Mouse (Mus musculus) lung, embryonic 16.5 days (tissue): ENCODE results near the gene Cdc42ep4. TPM values are rescaled to one million over a fixed set of nuclear protein-coding genes. Genes with fewer than 3 reads are reported as not detected.

ENCODE experiments used
- ATAC-seq: fragments of 200-750 bp; cut with Nextera tagmentation; 2 replicates; pipeline ENCODE4 v1.8.0; 2017; ENCODE audit warnings: low read depth, mild to moderate bottlenecking, moderate library complexity
- H3K27ac ChIP-seq: fragments of 300-500 bp; sonication (generic); 2 replicates; pipeline ENCODE4 v1.5.1; 2014; ENCODE audit warnings: mild to moderate bottlenecking, control low read depth, low read length
- H3K27me3 ChIP-seq: fragments of 300-500 bp; sonication (generic); 2 replicates; pipeline ENCODE4 v1.6.1; 2014; ENCODE audit warnings: low read depth, low read length, mixed read lengths; ENCODE audit not compliant: control insufficient read depth, insufficient read depth
- H3K36me3 ChIP-seq: fragments of 300-500 bp; sonication (generic); 2 replicates; pipeline ENCODE4 v1.6.1; 2014; ENCODE audit warnings: low read length; ENCODE audit not compliant: control insufficient read depth, insufficient read depth
- H3K4me1 ChIP-seq: fragments of 300-500 bp; sonication (generic); replicated peaks from 2 replicates; pipeline ENCODE4 v1.6.1; 2014; ENCODE audit warnings: low read length, mixed read lengths; ENCODE audit not compliant: control insufficient read depth, insufficient read depth
- H3K4me2 ChIP-seq: fragments of 300-500 bp; sonication (generic); 2 replicates; pipeline ENCODE4 v1.6.1; 2014; ENCODE audit warnings: low read depth, low read length, control low read depth
- H3K4me3 ChIP-seq: fragments of 300-500 bp; sonication (generic); 2 replicates; pipeline ENCODE4 v1.5.1; 2014; ENCODE audit warnings: mild to moderate bottlenecking, low read length, control low read depth
- H3K9ac ChIP-seq: fragments of 300-500 bp; sonication (generic); 2 replicates; pipeline ENCODE4 v1.6.1; 2014; ENCODE audit warnings: low read length, control low read depth
- H3K9me3 ChIP-seq: fragments of 300-500 bp; sonication (generic); 2 replicates; pipeline ENCODE4 v1.6.1; 2016; ENCODE audit warnings: low read length; ENCODE audit not compliant: control insufficient read depth
- WGBS: fragments of 180-500 bp; shearing (Covaris S2); extraction: QIAGEN DNeasy Blood & Tissue Kit; methylation state at CpG from one replicate; pipeline ENCODE4 v1.1.7; 2014; 5-methylcytosine and 5-hydroxymethylcytosine counted together
- polyA plus RNA-seq: library from polyadenylated mRNA; unstranded; fragments of >200 nt; fragmentation: Nextera tagmentation; extraction: Ambion mirVana; gene quantifications from 2 replicates; pipeline ENCODE4 v1.2.1, GENCODE M21; 2015

Cdc42ep4 gene
- polyA plus RNA-seq, 1 experiment from 2014 or later, result 129 TPM

GRCm38 (mm10) chr11:113754845-113755244 is 3.2 kb upstream of the Cdc42ep4 start:
- Histone ChIP-seq H3K4me2 (no peak overlapping the region), H3K4me1 (peaks cover 6% of the 10 kb centered on the region), H3K36me3 (no peaks in the 10 kb centered on the region), H3K4me3 (no peak overlapping the region), H3K9ac (no peak overlapping the region), H3K9me3 (no peaks in the 10 kb centered on the region), H3K27me3 (no peaks in the 10 kb centered on the region), H3K27ac (no peak overlapping the region)
- ATAC-seq, result no peak
- 59% methylated on average over 9 of the region's 9 CpGs for WGBS

- WGBS, result 94% methylated on average over 10 of the region's 10 CpGs
Measured at GRCm38 (mm10) chr11:113752685-113753430, 1.2 kb upstream of the Cdc42ep4 start.

GRCm38 (mm10) chr11:113752158-113752661 is 529 bp upstream of the Cdc42ep4 start:
- 13% methylated on average over 15 of the region's 15 CpGs for WGBS
- Histone ChIP-seq H3K27me3 (no peaks in the 10 kb centered on the region), H3K4me3 (peak overlapping the region; percentile 90), H3K4me2 (peak overlapping the region; percentile 88), H3K9ac (peak overlapping the region; percentile 93), H3K4me1 (peaks cover 27% of the 10 kb centered on the region), H3K27ac (peak overlapping the region; percentile 99), H3K36me3 (peaks cover 2% of the 10 kb centered on the region), H3K9me3 (no peaks in the 10 kb centered on the region)
- ATAC-seq, result no peak

More at GRCm38 (mm10) chr11:113752685-113753430, 1.2 kb upstream of the Cdc42ep4 start:
- Histone ChIP-seq H3K9me3 (no peaks in the 10 kb centered on the region), H3K27me3 (no peaks in the 10 kb centered on the region), H3K4me3 (peak overlapping the region; percentile 90; the same call in 1 of the 2 replicates), H3K36me3 (peaks cover 2% of the 10 kb centered on the region), H3K9ac (peak overlapping the region; percentile 93; the same call in 1 of the 2 replicates), H3K4me2 (peak overlapping the region; percentile 88), H3K4me1 (peaks cover 21% of the 10 kb centered on the region), H3K27ac (no peak overlapping the region; the same call in 1 of the 2 replicates)
- no peak for ATAC-seq

GRCm38 (mm10) chr11:113750571-113751483 is 854 bp downstream of the Cdc42ep4 start:
- peak overlapping the region; percentile 90 for H3K4me3 ChIP-seq
- no peaks in the 10 kb centered on the region for H3K9me3 ChIP-seq
- peaks cover 2% of the 10 kb centered on the region for H3K36me3 ChIP-seq
- no peaks in the 10 kb centered on the region for H3K27me3 ChIP-seq
- H3K4me1 ChIP-seq, result peaks cover 34% of the 10 kb centered on the region
- peak; percentile 27 for ATAC-seq
- H3K27ac ChIP-seq, result peak overlapping the region; percentile 99
- peak overlapping the region; percentile 93 for H3K9ac ChIP-seq
- H3K4me2 ChIP-seq, result peak overlapping the region; percentile 88
- 1% methylated on average over 64 of the region's 67 CpGs for WGBS

GRCm38 (mm10) chr11:113749749-113750351 is 1.8 kb downstream of the Cdc42ep4 start:
- WGBS, result 2% methylated on average over 9 of the region's 9 CpGs
- Histone ChIP-seq H3K9me3 (no peaks in the 10 kb centered on the region), H3K4me1 (peaks cover 39% of the 10 kb centered on the region), H3K9ac (peak overlapping the region; percentile 93), H3K4me2 (peak overlapping the region; percentile 88), H3K4me3 (peak overlapping the region; percentile 90), H3K27ac (peak overlapping the region; percentile 99), H3K36me3 (peaks cover 4% of the 10 kb centered on the region), H3K27me3 (no peaks in the 10 kb centered on the region)
- no peak for ATAC-seq

GRCm38 (mm10) chr11:113748797-113749521 is 2.7 kb downstream of the Cdc42ep4 start:
- Histone ChIP-seq H3K27ac (peak overlapping the region; percentile 99), H3K4me3 (peak overlapping the region; percentile 90), H3K27me3 (no peaks in the 10 kb centered on the region), H3K36me3 (peaks cover 10% of the 10 kb centered on the region), H3K4me2 (peak overlapping the region; percentile 88), H3K9me3 (no peaks in the 10 kb centered on the region), H3K9ac (peak overlapping the region; percentile 93), H3K4me1 (peaks cover 42% of the 10 kb centered on the region)
- peak; percentile 64 for ATAC-seq
- WGBS, result 4% methylated on average over 21 of the region's 21 CpGs

GRCm38 (mm10) chr11:113747725-113748380 is 3.8 kb downstream of the Cdc42ep4 start:
- Histone ChIP-seq H3K27me3 (no peaks in the 10 kb centered on the region), H3K4me3 (peak overlapping the region; percentile 90), H3K36me3 (peaks cover 17% of the 10 kb centered on the region), H3K27ac (peak overlapping the region; percentile 99), H3K4me1 (peaks cover 42% of the 10 kb centered on the region), H3K9ac (peak overlapping the region; percentile 93), H3K9me3 (no peaks in the 10 kb centered on the region; the same call in 1 of the 2 replicates), H3K4me2 (peak overlapping the region; percentile 88)
- 59% methylated on average over 11 of the region's 11 CpGs for WGBS
- no peak for ATAC-seq

- H3K27me3 ChIP-seq, result no peaks in the 10 kb centered on the region
- H3K4me3 ChIP-seq, result peak overlapping the region; percentile 90
- no peaks in the 10 kb centered on the region; the same call in 1 of the 2 replicates for H3K9me3 ChIP-seq
- WGBS, result 41% methylated on average over 16 of the region's 16 CpGs
- H3K27ac ChIP-seq, result peak overlapping the region; percentile 99
- peaks cover 18% of the 10 kb centered on the region for H3K36me3 ChIP-seq
- peak overlapping the region; percentile 93 for H3K9ac ChIP-seq
- ATAC-seq, result no peak; the same call in 1 of the 2 replicates
- peak overlapping the region; percentile 88 for H3K4me2 ChIP-seq
- H3K4me1 ChIP-seq, result peaks cover 37% of the 10 kb centered on the region
Measured at GRCm38 (mm10) chr11:113747056-113747455, 4.6 kb downstream of the Cdc42ep4 start.
